Mouse (Mus musculus): ENCODE measurements around the gene Dmwd.

- TF ChIP-seq CTCF (IDR thresholded peaks at IDR 0.05; ENCODE audit: extremely low read depth, insufficient read depth, insufficient read length, insufficient replicate concordance), result no peak
- TF ChIP-seq POLR2A (IDR thresholded peaks at IDR 0.05; ENCODE audit: low read depth, low read length), result no peak
Observed at GRCm38 (mm10) chr7:19075723-19076585, at the start of gene Dmwd.

Measured in spleen, adult 2 months (tissue).